ENCODE assay signal across 13 mouse cellular contexts in genomic region chr16:49504669-49505068, GRCm38 (mm10).
DNase-seq lines count a peak whose midpoint lies in the region; ATAC-seq and TF ChIP-seq lines count a peak whose summit lies in the region.
"Had no signal": no experiment of that assay in that cellular context is flagged by ENCODE, and none has a peak within 500 bp of the region (broad histone marks: within the 10 kb centered on the region; RNA-seq: fewer than 3 reads in every experiment).

No protein-coding gene starts in this region.

- TF ChIP-seq CTCF in layer of hippocampus, adult 2 months (conservative IDR thresholded peaks at IDR 0.05) = no peak
- TF ChIP-seq CTCF in lung, postnatal 0 days (IDR thresholded peaks at IDR 0.05) = no peak

- peak overlapping the region; percentile 33; the same call in 1 of the 2 replicates for H3K4me3 ChIP-seq in layer of hippocampus, adult 2 months
- no peak overlapping the region for H3K4me3 ChIP-seq in lung, postnatal 0 days (ENCODE audit: low read depth, low read length)
- H3K4me3 ChIP-seq: embryonic facial prominence, embryonic 15.5 days; forebrain, embryonic 12.5 days; neural tube, embryonic 13.5 days had no signal

- no peak for ATAC-seq in lung, postnatal 0 days
- ATAC-seq: hindbrain, embryonic 16.5 days had no signal

- no peaks in the 10 kb centered on the region for H3K36me3 ChIP-seq in lung, postnatal 0 days (ENCODE audit: insufficient read depth, low read length)
- H3K36me3 ChIP-seq: embryonic facial prominence, embryonic 15.5 days; forebrain, embryonic 12.5 days; G1E; neural tube, embryonic 13.5 days had no signal

- H3K9me3 ChIP-seq in lung, postnatal 0 days (ENCODE audit: low read length) = no peaks in the 10 kb centered on the region
- H3K9me3 ChIP-seq: embryonic facial prominence, embryonic 15.5 days; forebrain, embryonic 12.5 days; G1E; neural tube, embryonic 13.5 days had no signal

- no peak overlapping the region for H3K9ac ChIP-seq in lung, postnatal 0 days (replicated peaks; ENCODE audit: low read depth)
- H3K9ac ChIP-seq: embryonic facial prominence, embryonic 15.5 days; forebrain, embryonic 12.5 days; neural tube, embryonic 13.5 days had no signal

- peak; percentile 10 for DNase-seq in cerebellum, adult 11-12 months
- no peak for DNase-seq in cerebellum, adult 9-11 months
- no peak for DNase-seq in layer of hippocampus, adult 2 months (ENCODE audit: low spot score in 2 of 2)
- DNase-seq in layer of hippocampus, adult 9-11 months = no peak
- peak; percentile 52 for DNase-seq in ZHBTc4 (ENCODE audit: low read depth, low spot score)
- DNase-seq in naive thymus-derived CD4-positive, alpha-beta T cell, adult 2 months (ENCODE audit: low read depth) = peak; percentile 21
- no peak for DNase-seq in left cerebral cortex, postnatal 36 days (ENCODE audit: low spot score in 2 of 2)
- DNase-seq in lung, postnatal 0 days (ENCODE audit: low spot score) = no peak

- H3K27ac ChIP-seq in layer of hippocampus, adult 2 months = no peak overlapping the region
- H3K27ac ChIP-seq in lung, postnatal 0 days (ENCODE audit: low read length) = no peak overlapping the region
- H3K27ac ChIP-seq: embryonic facial prominence, embryonic 15.5 days; forebrain, embryonic 12.5 days; neural tube, embryonic 13.5 days had no signal

- WGBS in lung, postnatal 0 days = 79% methylated on average over 6 of the region's 6 CpGs

- no peaks in the 10 kb centered on the region for H3K27me3 ChIP-seq in lung, postnatal 0 days (replicated peaks; ENCODE audit: insufficient read depth, low read length)
- H3K27me3 ChIP-seq: embryonic facial prominence, embryonic 15.5 days; forebrain, embryonic 12.5 days; neural tube, embryonic 13.5 days had no signal

- TF ChIP-seq EP300 in lung, postnatal 0 days (IDR thresholded peaks at IDR 0.05) = no peak

- intact Hi-C loops in left cerebral cortex, postnatal 36 days (cut with DNase I) = loop anchor here (5.0 to 10.0 kb wide), 3 partner anchors 220 to 540 kb away; no protein-coding TSS in a partner anchor

- no peak overlapping the region for H3K4me2 ChIP-seq in lung, postnatal 0 days (replicated peaks; ENCODE audit: low read depth, low read length)
- H3K4me2 ChIP-seq: forebrain, embryonic 12.5 days; neural tube, embryonic 13.5 days had no signal

- H3K4me1 ChIP-seq in lung, postnatal 0 days (ENCODE audit: insufficient read depth, low read depth, low read length) = no peaks in the 10 kb centered on the region
- H3K4me1 ChIP-seq: embryonic facial prominence, embryonic 15.5 days; forebrain, embryonic 12.5 days; neural tube, embryonic 13.5 days had no signal

Comparison
In these comparisons a context has a peak if more than half of its experiments do, and no peak if none do; other contexts are left out.
1. DNase-seq: peak in cerebellum, adult 11-12 months (single experiment), ZHBTc4 (single experiment) and naive thymus-derived CD4-positive, alpha-beta T cell, adult 2 months (single experiment); none in cerebellum, adult 9-11 months (single experiment), layer of hippocampus, adult 2 months (0 of 2), layer of hippocampus, adult 9-11 months (single experiment), left cerebral cortex, postnatal 36 days (0 of 2) and lung, postnatal 0 days (single experiment).